Mouse (Mus musculus) brain, adult 2 months (tissue): ENCODE data around the gene Selenov.

ENCODE experiments used
- DNase-seq: peaks from one replicate; pipeline ENCODE4 v3.0.0; 2011; ENCODE audit warnings: low read depth, low spot score

Selenov gene

DNA sequence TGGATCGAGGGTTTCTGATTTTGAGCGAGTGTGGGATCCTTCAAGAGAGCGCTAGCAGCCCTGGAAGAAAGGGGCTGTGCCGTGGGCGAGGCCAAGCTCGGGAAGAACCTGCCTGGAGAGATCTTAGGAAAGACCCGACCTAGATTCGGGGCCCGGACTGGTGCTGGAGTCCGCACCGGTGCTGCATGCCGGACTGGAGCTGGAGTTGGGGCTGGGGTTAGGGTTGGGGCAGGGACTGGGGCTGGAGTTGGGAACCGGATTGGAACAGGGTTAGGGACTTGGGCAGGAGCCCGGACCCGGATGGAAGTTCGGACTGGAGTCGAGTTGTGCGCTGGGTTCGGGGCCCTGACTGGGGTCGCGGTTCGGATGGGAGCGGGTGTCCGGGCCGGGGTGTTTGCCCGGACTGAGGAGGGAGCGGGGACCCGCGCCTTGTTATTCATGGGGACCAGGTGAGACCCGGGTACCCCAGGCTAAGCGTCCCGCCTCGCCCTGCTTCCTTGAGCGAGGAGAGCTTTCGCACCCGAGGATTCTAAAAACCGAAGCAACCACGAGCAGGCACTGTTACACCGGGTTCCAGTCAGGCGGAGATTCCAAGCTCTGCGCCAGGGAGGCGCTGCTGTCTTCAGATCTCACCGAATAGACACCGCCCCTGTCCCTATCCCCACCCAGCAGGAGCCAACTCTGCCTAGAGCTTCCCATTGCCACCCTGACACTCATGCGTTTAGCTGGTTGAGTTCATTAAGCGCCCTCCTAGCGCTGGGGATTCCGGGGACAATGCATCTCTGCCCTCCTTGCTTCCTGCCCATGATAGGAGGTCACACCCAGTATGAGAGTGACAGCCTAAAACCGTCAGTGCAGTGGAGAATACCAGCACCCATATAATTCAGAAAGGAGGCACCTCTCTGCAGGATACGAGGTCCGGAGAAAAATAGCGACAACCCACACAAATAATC is at the start of gene Selenov:
Gene Selenov, minus strand, starts transcription at position 549 of the 953 bp plus-strand sequence.
- DNase-seq, result peak; percentile 79

DNA sequence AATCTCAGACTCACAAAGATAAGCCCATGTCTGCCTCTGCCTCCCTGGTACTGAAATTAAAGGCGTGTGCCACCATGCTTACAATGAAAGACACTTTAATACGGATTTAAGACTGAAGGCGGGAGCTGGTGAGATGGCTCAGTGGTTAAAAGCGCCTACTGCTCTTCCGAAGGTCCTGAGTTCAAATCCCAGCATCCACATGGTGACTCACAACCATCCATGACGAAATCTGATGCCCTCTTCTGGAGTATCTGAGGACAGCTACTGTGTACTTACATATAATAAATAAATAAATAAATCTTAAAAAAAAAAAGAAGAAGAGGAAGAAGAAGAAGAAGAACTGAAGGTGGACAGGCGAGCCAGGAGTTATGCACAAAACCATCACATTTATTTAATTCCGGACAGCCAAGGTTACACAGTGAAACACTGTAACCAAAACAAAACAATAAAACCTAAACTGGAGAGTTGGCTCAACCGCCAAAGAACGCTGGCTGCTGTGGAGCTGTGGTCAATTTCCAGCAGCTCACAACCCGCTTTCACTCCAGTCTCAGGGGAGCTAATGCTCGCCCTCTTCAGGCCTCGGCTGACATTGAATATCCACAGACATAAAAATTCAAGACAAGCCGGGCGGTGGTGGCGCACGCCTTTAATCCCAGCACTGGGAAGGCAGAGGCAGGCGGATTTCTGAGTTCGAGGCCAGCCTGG is 48.4 kb upstream of the Selenov start:
- peak; percentile 39 for DNase-seq

- peak; percentile 99 for DNase-seq
These were observed 47.4 kb upstream of the Selenov start, which contains the start of gene Supt5 for GRCm38 (mm10) chr7:28338108-28338998. TSS of gene Supt5 (minus strand) at chr7:28338746.

- no peak for DNase-seq
These were observed 44.5 kb upstream of the Selenov start for GRCm38 (mm10) chr7:28335471-28335870.

DNA sequence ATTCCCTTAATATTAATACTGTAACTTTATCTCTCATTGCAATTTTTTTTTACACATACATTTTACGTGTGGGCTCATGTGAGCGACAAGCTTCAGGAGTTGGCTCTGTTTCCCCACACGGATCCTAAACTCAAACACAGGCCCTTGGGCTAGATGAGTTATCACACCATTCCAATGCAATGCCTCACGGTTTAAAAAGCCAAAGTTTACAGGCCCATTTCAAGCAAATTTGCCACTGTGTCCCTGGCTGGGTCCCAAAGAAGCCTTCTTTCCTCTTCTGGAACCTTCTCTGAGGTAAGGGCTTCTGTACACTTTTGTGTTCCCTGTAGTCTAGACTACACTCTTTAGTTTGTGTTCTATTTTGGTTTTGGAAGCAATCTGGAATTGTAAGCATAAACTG is 43.5 kb upstream of the Selenov start:
- DNase-seq, result no peak

DNA sequence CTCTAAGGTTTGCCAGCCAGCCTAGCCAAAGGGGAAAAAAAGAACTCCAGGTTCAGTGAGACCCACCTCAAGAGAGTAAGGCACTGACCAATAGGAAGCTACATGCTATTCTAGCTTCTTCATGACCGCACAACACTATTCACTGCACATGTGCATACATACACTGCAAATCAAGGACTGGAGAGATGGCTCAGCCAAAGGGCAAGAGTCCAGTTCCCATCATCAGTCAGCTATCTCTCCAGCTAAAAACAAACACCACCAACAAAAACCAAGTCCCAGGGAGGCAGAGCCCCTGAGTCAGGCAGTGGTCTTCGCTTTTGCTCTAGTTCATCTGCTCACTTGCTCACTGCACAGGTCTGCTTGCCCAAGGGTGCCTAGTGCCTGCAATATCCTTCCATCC is 37.3 kb upstream of the Selenov start:
- DNase-seq, result no peak

GRCm38 (mm10) chr7:28326457-28326856 is 35.5 kb upstream of the Selenov start:
- DNase-seq, result no peak

GRCm38 (mm10) chr7:28325293-28325692 is 34.3 kb upstream of the Selenov start:
- no peak for DNase-seq

DNA sequence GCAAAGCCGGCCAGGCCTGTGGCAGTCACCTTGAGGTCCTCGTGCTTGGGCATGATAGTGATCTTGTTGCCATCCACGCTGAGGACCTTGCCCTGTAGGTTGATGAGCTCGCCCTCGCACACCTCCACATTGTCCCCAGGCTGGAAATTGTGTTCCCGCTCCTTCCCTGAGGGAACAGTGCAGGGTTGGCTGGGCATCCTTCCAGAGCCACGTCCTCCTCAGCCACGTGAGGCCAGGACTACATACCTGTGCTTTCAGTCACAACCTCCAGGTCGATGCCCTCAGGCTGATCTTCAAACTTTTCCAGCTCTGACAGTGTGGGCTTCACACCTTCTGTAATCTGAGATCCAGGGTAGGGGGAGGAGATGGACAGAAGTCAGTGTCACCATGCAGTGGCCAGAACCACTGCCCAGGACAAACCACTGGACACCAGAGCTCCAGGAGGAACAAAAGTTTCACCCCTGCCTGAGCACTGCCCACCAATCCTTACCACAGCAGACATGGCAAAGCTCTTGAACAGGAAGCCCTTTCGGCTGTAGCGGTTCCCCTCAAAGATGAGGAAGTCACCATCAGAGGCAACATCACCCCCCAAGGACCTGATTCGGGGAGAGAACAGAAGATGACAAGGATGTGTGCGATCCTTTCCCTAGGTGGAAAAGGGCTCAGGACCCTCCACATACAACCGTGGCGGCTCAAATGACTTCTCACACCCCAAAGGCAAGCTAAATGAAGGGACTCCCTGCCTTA is 31.2 kb upstream of the Selenov start:
- DNase-seq, result no peak

DNA sequence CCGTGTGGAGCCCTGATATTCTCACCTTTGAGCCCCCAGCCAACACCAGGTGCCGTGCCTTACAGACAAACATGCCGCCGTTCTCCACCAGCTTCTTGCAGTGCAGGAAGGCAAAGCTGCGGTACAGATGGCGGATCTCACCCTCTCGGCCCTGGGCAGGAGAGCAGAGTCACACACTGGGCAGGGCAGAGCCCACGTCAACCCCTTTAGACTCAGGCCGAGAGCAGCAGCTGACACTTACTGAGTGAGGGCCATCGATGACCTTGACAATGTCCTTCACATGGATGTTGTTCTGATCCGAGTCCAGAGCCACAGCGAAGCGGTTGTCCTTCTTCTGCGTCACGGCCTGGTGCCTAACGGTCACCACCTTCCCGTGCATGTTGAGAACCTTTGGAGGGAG is 27.7 kb upstream of the Selenov start:
- DNase-seq, result no peak

DNA sequence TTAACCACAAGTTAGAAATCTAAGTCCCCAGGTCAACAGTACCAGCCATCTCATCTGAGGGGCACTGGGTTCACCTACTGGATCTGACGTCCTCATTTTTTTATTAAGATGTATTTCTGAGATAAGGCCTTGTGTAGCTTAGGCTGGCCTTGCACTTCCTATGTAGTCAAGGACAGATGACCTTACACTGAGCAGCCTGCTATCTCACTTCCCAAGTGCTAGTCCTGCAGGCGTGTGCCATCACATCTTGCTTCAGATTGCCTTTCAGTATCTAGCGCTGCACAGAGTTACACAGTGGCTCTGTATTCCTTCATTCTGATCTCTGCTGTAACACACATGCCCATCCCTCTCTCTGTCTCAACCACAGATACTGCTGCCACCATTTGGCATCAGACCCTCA is 27.1 kb upstream of the Selenov start:
- DNase-seq, result no peak

DNA sequence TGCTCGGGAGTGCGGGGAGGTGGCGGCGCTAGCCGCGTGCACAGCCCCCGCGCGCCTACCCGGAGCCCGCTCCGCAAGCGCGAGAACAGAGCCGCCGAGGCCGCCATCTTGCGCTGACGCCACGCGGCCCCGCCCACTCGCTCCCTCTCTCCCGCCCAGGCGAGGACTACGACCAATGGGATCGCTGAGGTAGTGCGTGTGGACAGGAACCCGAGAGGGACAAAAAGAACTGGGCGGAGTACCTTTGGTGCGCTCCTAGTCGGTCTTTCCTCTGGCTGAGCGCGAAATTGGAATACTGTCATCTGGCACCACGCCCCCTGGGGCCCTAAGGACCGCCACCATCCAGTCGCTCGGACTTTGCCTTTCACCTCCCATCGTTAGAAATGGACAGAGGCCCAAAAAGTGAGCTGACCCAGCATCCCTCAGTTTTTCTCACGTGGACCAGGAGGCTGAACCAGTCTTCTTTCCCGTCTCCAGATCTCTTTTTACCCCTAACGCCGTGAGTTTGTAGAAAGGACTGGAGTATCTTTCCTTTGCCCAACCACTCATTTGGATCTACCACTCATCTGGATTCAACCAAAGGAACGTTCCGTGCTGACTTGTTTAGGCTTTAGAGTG is 21.0 kb upstream of the Selenov start, which contains the start of gene Timm50:
Gene Timm50, minus strand, starts transcription at position 147 of the 618 bp plus-strand sequence.
- DNase-seq, result peak; percentile 99

DNA sequence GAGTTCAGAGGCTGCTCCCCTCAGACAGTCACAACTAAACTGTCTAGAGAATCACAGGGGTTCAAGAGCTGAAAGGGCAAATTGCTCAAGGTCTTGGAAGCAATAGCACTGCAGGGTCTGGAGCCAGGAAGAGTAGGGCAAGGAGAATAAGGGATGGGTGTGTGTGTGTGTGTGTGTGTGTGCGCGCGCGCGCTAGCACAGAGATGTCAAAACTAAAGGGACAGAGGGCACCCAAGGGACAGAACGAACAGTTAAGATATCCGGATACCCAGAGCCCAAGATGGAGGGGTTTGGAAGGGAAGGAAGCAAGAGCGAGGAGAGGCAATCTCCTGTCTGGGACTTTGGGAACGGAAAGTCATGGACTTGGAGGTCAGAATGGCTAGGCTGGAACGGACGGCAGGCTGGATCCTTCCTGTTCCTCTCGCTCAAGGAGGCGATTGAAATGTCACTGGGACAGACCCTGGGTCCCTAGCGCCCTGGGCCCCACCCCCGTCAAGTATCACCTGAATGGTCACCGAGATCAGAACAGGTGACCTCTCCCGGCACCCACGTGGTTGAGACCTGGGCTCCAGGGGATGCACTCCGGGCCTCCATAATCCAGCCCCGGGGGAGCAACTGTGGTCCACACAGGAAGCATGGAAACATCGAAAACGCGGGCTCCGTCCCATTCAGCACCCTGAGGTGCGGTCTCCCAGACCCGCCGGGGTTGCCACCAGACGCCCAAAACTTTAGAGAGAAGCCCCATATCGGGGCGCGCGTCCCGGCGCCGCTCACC is 20.4 kb upstream of the Selenov start:
- peak; percentile 21 for DNase-seq

- DNase-seq, result no peak
These were observed 18.8 kb upstream of the Selenov start for GRCm38 (mm10) chr7:28309737-28310136.

DNA sequence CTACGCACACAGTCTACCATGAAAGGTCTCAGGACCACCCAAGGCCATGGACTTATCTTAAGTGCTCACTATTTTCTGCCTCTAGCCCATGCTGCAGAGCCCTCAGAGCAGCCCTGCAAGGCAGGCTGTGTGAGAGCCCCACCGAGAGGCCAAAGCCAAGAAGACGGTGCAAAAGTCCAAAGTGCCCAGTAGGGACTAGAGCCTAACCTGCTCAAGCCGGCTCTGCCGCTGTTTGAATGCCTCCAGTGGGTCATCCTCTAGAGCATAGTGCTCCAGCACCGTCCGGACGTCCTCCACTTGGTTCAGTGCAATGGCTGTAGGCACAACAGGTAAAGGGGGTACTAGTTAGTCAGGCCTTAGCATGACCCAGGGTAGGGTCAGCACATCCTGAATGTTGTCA is 15.2 kb upstream of the Selenov start:
- DNase-seq, result no peak

DNA sequence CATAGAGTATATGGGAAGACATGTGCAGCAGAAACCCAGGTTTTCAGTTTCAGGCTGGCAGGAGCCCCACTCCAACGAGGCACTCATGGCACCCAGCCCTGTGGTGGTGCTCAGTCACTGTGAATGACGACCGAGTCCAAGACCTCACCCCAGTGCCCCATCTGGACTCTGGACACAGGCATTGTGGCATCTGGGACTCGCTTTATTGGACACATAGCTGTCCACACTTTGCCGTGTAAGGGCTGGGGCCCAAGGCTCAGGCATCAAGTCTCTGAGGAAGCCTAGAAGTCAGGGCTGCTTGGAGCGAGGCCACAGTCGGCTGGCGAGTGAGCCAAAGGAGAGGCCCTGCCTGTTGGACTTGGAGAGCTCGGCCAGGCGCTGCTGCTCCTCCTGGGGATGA is 14.7 kb upstream of the Selenov start:
- DNase-seq, result no peak

DNA sequence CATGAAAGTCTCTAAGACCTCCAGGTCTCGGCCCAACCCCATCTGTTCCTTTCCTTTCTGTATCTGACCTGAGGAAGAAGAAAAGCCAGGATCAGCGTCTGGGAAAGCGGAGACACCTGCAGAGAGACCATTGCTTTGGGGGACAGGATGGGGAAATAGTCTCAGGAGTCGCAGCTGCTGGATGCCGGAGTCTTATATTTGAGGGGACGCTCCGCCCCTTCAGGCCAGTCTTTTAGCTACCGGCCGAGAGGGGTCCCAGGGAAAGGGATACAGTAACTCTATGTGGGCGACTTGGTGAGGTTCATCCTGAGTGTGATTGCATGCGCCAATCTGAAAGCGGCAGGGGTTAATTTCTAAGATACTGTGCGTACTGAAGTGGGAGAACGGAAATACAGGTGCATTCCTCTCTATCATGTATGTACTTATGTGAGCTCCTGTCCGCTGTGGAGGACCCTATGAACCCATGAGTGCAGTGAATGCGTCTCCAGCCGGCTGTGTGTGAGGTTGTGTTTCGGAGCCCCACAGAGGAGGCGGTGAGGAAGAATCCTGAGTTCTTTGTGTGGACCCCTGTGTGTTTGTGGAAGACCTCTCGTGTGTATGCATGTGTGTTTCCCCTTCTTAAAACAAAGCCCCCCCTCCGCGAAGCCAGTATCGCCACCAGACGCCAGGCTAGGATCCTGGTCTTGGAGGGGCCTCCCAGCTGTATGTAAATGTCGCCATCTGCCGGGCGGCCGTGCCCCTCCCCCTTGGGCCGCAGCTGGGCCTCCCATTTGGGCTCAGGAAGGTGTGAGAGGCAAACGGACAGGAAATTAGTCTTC is 10.8 kb upstream of the Selenov start, which contains the start of gene Dll3:
Gene Dll3, minus strand, starts transcription at position 623 of the 818 bp plus-strand sequence.
- DNase-seq, result peak; percentile 33

- DNase-seq, result peak; percentile 89
These were observed 8.0 kb upstream of the Selenov start for GRCm38 (mm10) chr7:28298837-28299625.
